Mouse (Mus musculus): ENCODE measurements around the gene Nek10. TPM values are rescaled to one million over a fixed set of nuclear protein-coding genes. Genes with fewer than 3 reads are reported as not detected.
A peak's percentile ranks its signal among the peaks of the same experiment; 100 is the strongest.
"Not testable (repeated sequence)": the region's sequence is repeated elsewhere in the genome, so short reads cannot be mapped to it uniquely, and the experiment has no call there.

The Nek10 gene
- total and polyA plus RNA-seq, 3 experiments, result 0.05 TPM; not detected in 2

- ATAC-seq (ENCODE audit: extremely low read depth, insufficient number of reproducible peaks, low FRiP score, poor library complexity, severe bottlenecking) (no peak), DNase-seq (ENCODE audit: low spot score) (no peak)
- H3K4me3 ChIP-seq (ENCODE audit: low read depth, low read length), result no peak overlapping the region
- no peaks in the 10 kb centered on the region for H3K27me3 ChIP-seq (ENCODE audit: insufficient read depth, low read length)
- TF ChIP-seq POLR2AphosphoS5 (IDR thresholded peaks at IDR 0.05; ENCODE audit: insufficient replicate concordance, low read depth, low read length) (no peak), GATA1 (IDR thresholded peaks at IDR 0.05; ENCODE audit: borderline replicate concordance, low read length) (no peak), CTCF (IDR thresholded peaks at IDR 0.05; ENCODE audit: low read depth, low read length) (no peak)
- no peaks in the 10 kb centered on the region for H3K9me3 ChIP-seq (replicated peaks)
- H3K36me3 ChIP-seq (replicated peaks), result no peaks in the 10 kb centered on the region
- no peaks in the 10 kb centered on the region for H3K4me1 ChIP-seq (ENCODE audit: insufficient read depth, low read depth, low read length)
These were observed 157.3 kb downstream of the Nek10 start for GRCm38 (mm10) chr14:14960441-14960988.

GRCm38 (mm10) chr14:14970633-14971032, 167.4 kb downstream of the Nek10 start:
- no peak for ATAC-seq (ENCODE audit: extremely low read depth, insufficient number of reproducible peaks, low FRiP score, poor library complexity, severe bottlenecking)

GRCm38 (mm10) chr14:14971056-14971455, 167.8 kb downstream of the Nek10 start:
- TF ChIP-seq POLR2AphosphoS5 (IDR thresholded peaks at IDR 0.05; ENCODE audit: insufficient replicate concordance, low read depth, low read length) (no peak), GATA2 (IDR thresholded peaks at IDR 0.05; ENCODE audit: borderline replicate concordance, low read depth, low read length) (no peak), TAL1 (conservative IDR thresholded peaks at IDR 0.05; ENCODE audit: low read depth, low read length) (no peak), CTCF (IDR thresholded peaks at IDR 0.05; ENCODE audit: low read depth, low read length) (no peak), GATA1 (IDR thresholded peaks at IDR 0.05; ENCODE audit: borderline replicate concordance, low read length) (no peak)
- DNase-seq (ENCODE audit: low spot score) (no peak), ATAC-seq (ENCODE audit: extremely low read depth, insufficient number of reproducible peaks, low FRiP score, poor library complexity, severe bottlenecking) (no peak)

More at GRCm38 (mm10) chr14:14970633-14971032, 167.4 kb downstream of the Nek10 start:
- Histone ChIP-seq H3K27me3 (ENCODE audit: insufficient read depth, low read length) (no peaks in the 10 kb centered on the region), H3K4me1 (ENCODE audit: insufficient read depth, low read depth, low read length) (no peaks in the 10 kb centered on the region), H3K36me3 (replicated peaks) (no peaks in the 10 kb centered on the region), H3K9me3 (replicated peaks) (no peaks in the 10 kb centered on the region), H3K4me3 (ENCODE audit: low read depth, low read length) (no peak overlapping the region)
- no peak for TF ChIP-seq CTCF (IDR thresholded peaks at IDR 0.05; ENCODE audit: low read depth, low read length)
- no peak for TF ChIP-seq POLR2AphosphoS5 (IDR thresholded peaks at IDR 0.05; ENCODE audit: insufficient replicate concordance, low read depth, low read length)
- TF ChIP-seq GATA2 (IDR thresholded peaks at IDR 0.05; ENCODE audit: borderline replicate concordance, low read depth, low read length), result no peak
- TF ChIP-seq TAL1 (conservative IDR thresholded peaks at IDR 0.05; ENCODE audit: low read depth, low read length), result no peak
- no peak for TF ChIP-seq GATA1 (IDR thresholded peaks at IDR 0.05; ENCODE audit: borderline replicate concordance, low read length)
- no peak for DNase-seq (ENCODE audit: low spot score)

GRCm38 (mm10) chr14:14974156-14974555, 170.9 kb downstream of the Nek10 start:
- H3K36me3 ChIP-seq (replicated peaks), result no peaks in the 10 kb centered on the region
- H3K9me3 ChIP-seq (replicated peaks), result no peaks in the 10 kb centered on the region
- no peak for ATAC-seq (ENCODE audit: extremely low read depth, insufficient number of reproducible peaks, low FRiP score, poor library complexity, severe bottlenecking)
- no peak overlapping the region for H3K4me3 ChIP-seq (ENCODE audit: low read depth, low read length)
- DNase-seq (ENCODE audit: low spot score), result no peak
- TF ChIP-seq POLR2AphosphoS5 (IDR thresholded peaks at IDR 0.05; ENCODE audit: insufficient replicate concordance, low read depth, low read length) (no peak), GATA1 (IDR thresholded peaks at IDR 0.05; ENCODE audit: borderline replicate concordance, low read length) (no peak), CTCF (IDR thresholded peaks at IDR 0.05; ENCODE audit: low read depth, low read length) (no peak), TAL1 (conservative IDR thresholded peaks at IDR 0.05; ENCODE audit: low read depth, low read length) (no peak), GATA2 (IDR thresholded peaks at IDR 0.05; ENCODE audit: borderline replicate concordance, low read depth, low read length) (no peak)
- H3K4me1 ChIP-seq (ENCODE audit: insufficient read depth, low read depth, low read length), result no peaks in the 10 kb centered on the region
- no peaks in the 10 kb centered on the region for H3K27me3 ChIP-seq (ENCODE audit: insufficient read depth, low read length)

More at GRCm38 (mm10) chr14:14971056-14971455, 167.8 kb downstream of the Nek10 start:
- Histone ChIP-seq H3K4me1 (ENCODE audit: insufficient read depth, low read depth, low read length) (no peaks in the 10 kb centered on the region), H3K36me3 (replicated peaks) (no peaks in the 10 kb centered on the region), H3K9me3 (replicated peaks) (no peaks in the 10 kb centered on the region), H3K4me3 (ENCODE audit: low read depth, low read length) (no peak overlapping the region), H3K27me3 (ENCODE audit: insufficient read depth, low read length) (no peaks in the 10 kb centered on the region)

GRCm38 (mm10) chr14:14984106-14984505, 180.9 kb downstream of the Nek10 start:
- H3K36me3 ChIP-seq (replicated peaks); DNase-seq (ENCODE audit: low spot score); ATAC-seq (ENCODE audit: extremely low read depth, insufficient number of reproducible peaks, low FRiP score, poor library complexity, severe bottlenecking); H3K4me3 ChIP-seq (ENCODE audit: low read depth, low read length); H3K4me1 ChIP-seq (ENCODE audit: insufficient read depth, low read depth, low read length); H3K27me3 ChIP-seq (ENCODE audit: insufficient read depth, low read length); H3K9me3 ChIP-seq (replicated peaks): not testable (repeated sequence)

- H3K27me3 ChIP-seq (ENCODE audit: insufficient read depth, low read length), result no peaks in the 10 kb centered on the region
- peak; percentile 1 for DNase-seq (ENCODE audit: low spot score)
- no peaks in the 10 kb centered on the region for H3K9me3 ChIP-seq (replicated peaks)
- no peaks in the 10 kb centered on the region for H3K36me3 ChIP-seq (replicated peaks)
- no peaks in the 10 kb centered on the region for H3K4me1 ChIP-seq (ENCODE audit: insufficient read depth, low read depth, low read length)
- TF ChIP-seq POLR2AphosphoS5 (IDR thresholded peaks at IDR 0.05; ENCODE audit: insufficient replicate concordance, low read depth, low read length), result no peak
- TF ChIP-seq CTCF (IDR thresholded peaks at IDR 0.05; ENCODE audit: low read depth, low read length), result peak; percentile 34
- H3K4me3 ChIP-seq (ENCODE audit: low read depth, low read length), result no peak overlapping the region
- no peak for ATAC-seq (ENCODE audit: extremely low read depth, insufficient number of reproducible peaks, low FRiP score, poor library complexity, severe bottlenecking)
These were observed 181.8 kb downstream of the Nek10 start for GRCm38 (mm10) chr14:14984710-14985647.
